8 mouse cellular contexts compared by ENCODE assay signal in genomic region chr11:101664825-101665635, GRCm38 (mm10). TPM values are rescaled to one million over a fixed set of nuclear protein-coding genes. Genes with fewer than 3 reads are reported as not detected.
DNase-seq lines count a peak whose midpoint lies in the region; ATAC-seq lines count a peak whose summit lies in the region.

Gene Arl4d, plus strand, starts transcription at chr11:101665541.

- WGBS in forebrain, embryonic 11.5 days = 9% methylated on average over 34 of the region's 34 CpGs
- 7% methylated on average over 34 of the region's 34 CpGs for WGBS in heart, embryonic 16.5 days
- 6% methylated on average over 34 of the region's 34 CpGs for WGBS in liver, embryonic 15.5 days (ENCODE audit: insufficient replicate concordance)
- 8% methylated on average over 34 of the region's 34 CpGs for WGBS in neural tube, embryonic 12.5 days

- peak within 1 kb of the TSS; percentile 63 for H3K9ac ChIP-seq in forebrain, embryonic 11.5 days (ENCODE audit: low read length)
- peak within 1 kb of the TSS; percentile 74 for H3K9ac ChIP-seq in heart, embryonic 16.5 days (ENCODE audit: low read length)
- H3K9ac ChIP-seq in liver, embryonic 15.5 days = peak within 1 kb of the TSS; percentile 69
- H3K9ac ChIP-seq in neural tube, embryonic 12.5 days = peak within 1 kb of the TSS; percentile 68

- H3K9me3 ChIP-seq in forebrain, embryonic 11.5 days (ENCODE audit: control insufficient read depth, low read length) = no peaks in the 10 kb centered on the region
- no peaks in the 10 kb centered on the region for H3K9me3 ChIP-seq in heart, embryonic 16.5 days (replicated peaks; ENCODE audit: control insufficient read depth, low read length)
- H3K9me3 ChIP-seq in liver, embryonic 15.5 days (replicated peaks) = no peaks in the 10 kb centered on the region
- H3K9me3 ChIP-seq in neural tube, embryonic 12.5 days = no peaks in the 10 kb centered on the region

- 0 out of 2 replicates have a peak, but pooled peaks cover 2% of the 10 kb centered on the region for H3K4me1 ChIP-seq in forebrain, embryonic 11.5 days (replicated peaks; ENCODE audit: control insufficient read depth, insufficient read depth, low read length)
- H3K4me1 ChIP-seq in heart, embryonic 16.5 days (ENCODE audit: control insufficient read depth, insufficient read depth, low read length) = peaks cover 22% of the 10 kb centered on the region
- peaks cover 70% of the 10 kb centered on the region for H3K4me1 ChIP-seq in liver, embryonic 15.5 days (replicated peaks)
- H3K4me1 ChIP-seq in neural tube, embryonic 12.5 days = peaks cover 21% of the 10 kb centered on the region; the same call in 1 of the 2 replicates

- H3K4me2 ChIP-seq in forebrain, embryonic 11.5 days (ENCODE audit: low read depth, low read length, severe bottlenecking) = peak within 1 kb of the TSS; percentile 96
- peak within 1 kb of the TSS; percentile 79 for H3K4me2 ChIP-seq in heart, embryonic 16.5 days (ENCODE audit: low read depth, low read length)
- H3K4me2 ChIP-seq in liver, embryonic 15.5 days = peak within 1 kb of the TSS; percentile 99
- H3K4me2 ChIP-seq in neural tube, embryonic 12.5 days (replicated peaks) = peak within 1 kb of the TSS; percentile 93

- no peak within 1 kb of the TSS for H3K27ac ChIP-seq in forebrain, embryonic 11.5 days (ENCODE audit: low read depth, low read length)
- peak within 1 kb of the TSS; percentile 77 for H3K27ac ChIP-seq in heart, embryonic 16.5 days (ENCODE audit: low read length)
- peak within 1 kb of the TSS; percentile 66 for H3K27ac ChIP-seq in liver, embryonic 15.5 days (replicated peaks)
- peak within 1 kb of the TSS; percentile 10; the same call in 1 of the 2 replicates for H3K27ac ChIP-seq in neural tube, embryonic 12.5 days

- no peaks in the 10 kb centered on the region for H3K36me3 ChIP-seq in forebrain, embryonic 11.5 days (ENCODE audit: control insufficient read depth, insufficient read depth, low read length)
- H3K36me3 ChIP-seq in heart, embryonic 16.5 days (ENCODE audit: control insufficient read depth, insufficient read depth) = no peaks in the 10 kb centered on the region
- H3K36me3 ChIP-seq in liver, embryonic 15.5 days (replicated peaks) = no peaks in the 10 kb centered on the region
- H3K36me3 ChIP-seq in neural tube, embryonic 12.5 days = no peaks in the 10 kb centered on the region

- peaks cover 4% of the 10 kb centered on the region; the same call in 1 of the 2 replicates for H3K27me3 ChIP-seq in forebrain, embryonic 11.5 days (ENCODE audit: control insufficient read depth, insufficient read depth, low read length)
- H3K27me3 ChIP-seq in heart, embryonic 16.5 days (ENCODE audit: control insufficient read depth, insufficient read depth, low read length) = no peaks in the 10 kb centered on the region
- no peaks in the 10 kb centered on the region for H3K27me3 ChIP-seq in liver, embryonic 15.5 days
- no peaks in the 10 kb centered on the region for H3K27me3 ChIP-seq in neural tube, embryonic 12.5 days (replicated peaks)

- DNase-seq in c-Kit-positive CD71-negative TER-119-negative erythroid progenitor cells, embryonic 14.5 days (ENCODE audit: low read depth) = peak; percentile 87
- DNase-seq in forebrain, embryonic 11.5 days (ENCODE audit: low spot score) = peak; percentile 95
- peak; percentile 97 to 98 for DNase-seq in kidney, postnatal 36 days
- DNase-seq in telencephalon, adult 2 months (ENCODE audit: low read depth, low spot score) = peak; percentile 88

- peak within 1 kb of the TSS; percentile 56 for H3K4me3 ChIP-seq in forebrain, embryonic 11.5 days (ENCODE audit: low read depth, low read length)
- H3K4me3 ChIP-seq in heart, embryonic 16.5 days (ENCODE audit: low read length) = peak within 1 kb of the TSS; percentile 62
- peak within 1 kb of the TSS; percentile 65 for H3K4me3 ChIP-seq in liver, embryonic 15.5 days (replicated peaks)
- H3K4me3 ChIP-seq in neural tube, embryonic 12.5 days = peak within 1 kb of the TSS; percentile 55

- ATAC-seq in CD4-positive, CD25-positive, alpha-beta regulatory T cell, adult 4 months = peak; percentile 100
- ATAC-seq in forebrain, embryonic 11.5 days (replicated peaks; ENCODE audit: low FRiP score) = peak; percentile 94
- ATAC-seq in heart, embryonic 16.5 days (replicated peaks; ENCODE audit: extremely low read depth, insufficient read depth, low FRiP score) = peak; percentile 87
- ATAC-seq in liver, embryonic 15.5 days (ENCODE audit: insufficient read depth) = peak; percentile 88
- ATAC-seq in neural tube, embryonic 12.5 days (ENCODE audit: low FRiP score, low read depth) = peak; percentile 90

RNA-seq across cellular contexts. Expression of gene Arl4d, which starts in this region (rescaled TPM):
- not detected for polyA plus RNA-seq in CD4-positive, CD25-positive, alpha-beta regulatory T cell, adult 4 months (2017; shearing (Covaris generic))
- 8.0 and 10.6 TPM in 2 replicates for polyA plus RNA-seq in forebrain, embryonic 11.5 days (2014; fragmentation: Nextera tagmentation; extraction: Ambion mirVana)
- 6.4 and 7.8 TPM in 2 replicates for polyA plus RNA-seq in heart, embryonic 16.5 days (2015; fragmentation: Nextera tagmentation; extraction: Ambion mirVana)
- polyA plus RNA-seq in liver, embryonic 15.5 days (2015; fragmentation: Nextera tagmentation; extraction: Ambion mirVana) = 0.82 and 0.94 TPM in 2 replicates
- polyA plus RNA-seq in neural tube, embryonic 12.5 days (2016; fragmentation: Nextera tagmentation; extraction: Ambion mirVana) = 23.1 and 24.7 TPM in 2 replicates

Comparison
In these comparisons a context has a peak if more than half of its experiments do, and no peak if none do; other contexts are left out.
1. Peak in ATAC-seq in CD4-positive, CD25-positive, alpha-beta regulatory T cell, adult 4 months; RNA of the gene not detected or under 1 TPM.
2. Peak in ATAC-seq, H3K4me3 ChIP-seq, H3K27ac ChIP-seq, H3K9ac ChIP-seq and H3K4me2 ChIP-seq in liver, embryonic 15.5 days; RNA of the gene not detected or under 1 TPM.